Mouse (Mus musculus) megakaryocyte, embryonic 14.5 days (primary cell): ENCODE results near the gene Ppp4r2.

ENCODE experiments used
- FLI1 ChIP-seq: IDR thresholded peaks from 2 replicates; pipeline ENCODE4 v1.6.1; 2012; ENCODE audit warnings: low read length, inconsistent platforms, mixed read lengths
- GATA1 ChIP-seq: IDR thresholded peaks from 3 replicates; pipeline ENCODE4 v1.6.1; 2012; ENCODE audit warnings: mixed read lengths, low read length, inconsistent platforms, borderline replicate concordance

DNA sequence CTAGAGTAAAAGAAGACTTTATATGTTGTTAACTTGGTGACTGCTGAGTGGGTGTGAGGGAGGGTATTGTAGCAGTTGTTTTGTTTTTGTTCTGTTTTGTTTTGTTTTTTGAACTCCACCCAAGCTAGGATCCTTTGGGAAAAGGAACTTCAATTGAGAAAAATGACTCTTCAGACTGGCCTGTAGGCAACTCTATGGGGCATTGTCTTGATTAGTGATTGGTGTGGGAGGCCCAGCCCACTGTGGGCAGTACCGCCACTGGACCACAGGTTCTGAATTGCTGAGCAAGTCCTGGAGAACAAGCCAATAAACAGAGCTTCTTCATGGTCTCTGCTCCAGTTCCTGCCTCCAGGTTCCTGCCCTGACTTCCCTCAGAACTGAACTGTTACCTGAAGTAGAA, 45.7 kb upstream of the Ppp4r2 start:
- TF ChIP-seq FLI1 (no peak), GATA1 (no peak)
